Mouse (Mus musculus) MEL (cell line): ENCODE results near the gene Higd2a. TPM values are rescaled to one million over a fixed set of nuclear protein-coding genes. Genes with fewer than 3 reads are reported as not detected.

Source experiments
- DNase-seq: peaks from one replicate; pipeline ENCODE4 v3.0.0; 2011; ENCODE audit warnings: low read depth, low spot score
- H3K27ac ChIP-seq: 2 replicates; pipeline ENCODE4 v1.5.1; 2012; ENCODE audit warnings: low read depth, mild to moderate bottlenecking, control low read depth, low read length, moderate library complexity; ENCODE audit not compliant: control insufficient read depth
- H3K27me3 ChIP-seq, 2 experiments: fragments of 150-350 bp in 1 of 2; sonication (generic) in 1 of 2; 2 replicates each; pipeline ENCODE4 v1.6.1; 2012; ENCODE audit warnings: low read length in 2 of 2, mild to moderate bottlenecking in 2 of 2, improper control_type of control experiment in 1 of 2, moderate library complexity in 1 of 2; ENCODE audit not compliant: insufficient read depth in 2 of 2, control insufficient read depth in 1 of 2
- H3K36me3 ChIP-seq, 2 experiments: 2 replicates each; pipeline ENCODE4 v1.6.1; 2012 to 2014; ENCODE audit warnings: low read length in 2 of 2, improper control_type of control experiment in 1 of 2, inconsistent platforms in 1 of 2, mild to moderate bottlenecking in 1 of 2; ENCODE audit not compliant: insufficient read depth in 2 of 2, control insufficient read depth in 1 of 2
- H3K4me1 ChIP-seq, 2 experiments: fragments of 150-350 bp in 1 of 2; sonication (generic) in 1 of 2; 2 replicates each; pipeline ENCODE4 v1.6.1; 2012; ENCODE audit warnings: low read length in 2 of 2, improper control_type of control experiment in 1 of 2, mild to moderate bottlenecking in 1 of 2; ENCODE audit not compliant: insufficient read depth in 2 of 2, control insufficient read depth in 1 of 2
- H3K4me3 ChIP-seq, 2 experiments: fragments of 150-350 bp in 1 of 2; sonication (generic) in 1 of 2; 2 replicates each; pipeline ENCODE4 v1.5.1; 2012; ENCODE audit warnings: low read depth in 2 of 2, low read length in 2 of 2, mild to moderate bottlenecking in 2 of 2, moderate library complexity in 2 of 2, control low read depth in 1 of 2, improper control_type of control experiment in 1 of 2; ENCODE audit not compliant: control insufficient read depth in 1 of 2, insufficient read depth in 1 of 2
- H3K79me2 ChIP-seq: 2 replicates; pipeline ENCODE4 v1.6.1; 2012; ENCODE audit warnings: mild to moderate bottlenecking, low read length, moderate library complexity; ENCODE audit not compliant: control insufficient read depth, poor library complexity, insufficient read depth
- H3K9ac ChIP-seq: 2 replicates; pipeline ENCODE4 v1.6.1; 2012; ENCODE audit warnings: low read depth, mild to moderate bottlenecking, control low read depth, low read length, moderate library complexity; ENCODE audit not compliant: control insufficient read depth, poor library complexity, severe bottlenecking
- H3K9me3 ChIP-seq: fragments of 150-350 bp; sonication (generic); replicated peaks from 2 replicates; pipeline ENCODE4 v1.6.1; 2012; ENCODE audit warnings: mild to moderate bottlenecking, low read length, improper control_type of control experiment, moderate library complexity; ENCODE audit not compliant: insufficient read depth
- BHLHE40 ChIP-seq: IDR thresholded peaks from 2 replicates; pipeline ENCODE4 v1.6.1; 2012; ENCODE audit warnings: low read depth, mild to moderate bottlenecking, inconsistent platforms, low read length, improper control_type of control experiment, borderline replicate concordance
- CHD2 ChIP-seq: IDR thresholded peaks from 2 replicates; pipeline ENCODE4 v1.6.1; 2011; ENCODE audit warnings: low read length, improper control_type of control experiment
- E2F4 ChIP-seq: IDR thresholded peaks from 2 replicates; pipeline ENCODE4 v1.6.1; 2011; ENCODE audit warnings: low read depth, low read length, improper control_type of control experiment, borderline replicate concordance
- ELF1 ChIP-seq: IDR thresholded peaks from 2 replicates; pipeline ENCODE4 v1.6.1; 2014; ENCODE audit warnings: low read depth, mild to moderate bottlenecking, inconsistent platforms, low read length, improper control_type of control experiment, moderate library complexity
- EP300 ChIP-seq, 2 experiments: IDR thresholded peaks; 2 replicates each; pipeline ENCODE4 v1.6.1; 2011; ENCODE audit warnings: improper control_type of control experiment in 2 of 2, low read length in 2 of 2, low read depth in 1 of 2, mild to moderate bottlenecking in 1 of 2
- ETS1 ChIP-seq: IDR thresholded peaks from 2 replicates; pipeline ENCODE4 v1.6.1; 2012; ENCODE audit warnings: low read depth, mild to moderate bottlenecking, inconsistent platforms, low read length, improper control_type of control experiment, moderate library complexity
- GABPA ChIP-seq: IDR thresholded peaks from 2 replicates; pipeline ENCODE4 v1.6.1; 2012; ENCODE audit warnings: low read depth, mild to moderate bottlenecking, inconsistent platforms, low read length, improper control_type of control experiment, moderate library complexity
- JUND ChIP-seq: IDR thresholded peaks from 2 replicates; pipeline ENCODE4 v1.6.1; 2011; ENCODE audit warnings: low read depth, mild to moderate bottlenecking, improper control_type of control experiment, low read length
- MAX ChIP-seq: IDR thresholded peaks from 2 replicates; pipeline ENCODE4 v1.6.1; 2011; ENCODE audit warnings: low read length, improper control_type of control experiment
- MAZ ChIP-seq: IDR thresholded peaks from 2 replicates; pipeline ENCODE4 v1.6.1; 2012; ENCODE audit warnings: low read depth, mild to moderate bottlenecking, inconsistent platforms, low read length, improper control_type of control experiment
- MEF2A ChIP-seq: IDR thresholded peaks from 2 replicates; pipeline ENCODE4 v1.6.1; 2014; ENCODE audit warnings: low read depth, mild to moderate bottlenecking, inconsistent platforms, low read length, improper control_type of control experiment; ENCODE audit not compliant: poor library complexity, insufficient replicate concordance, severe bottlenecking; ENCODE audit errors: extremely low read depth
- MXI1 ChIP-seq: IDR thresholded peaks from 2 replicates; pipeline ENCODE4 v1.6.1; 2011; ENCODE audit warnings: mild to moderate bottlenecking, low read depth, low read length, improper control_type of control experiment
- MYB ChIP-seq: IDR thresholded peaks from 2 replicates; pipeline ENCODE4 v1.6.1; 2011; ENCODE audit warnings: mild to moderate bottlenecking, low read depth, low read length, improper control_type of control experiment
- MYC ChIP-seq: IDR thresholded peaks from 2 replicates; pipeline ENCODE4 v1.6.1; 2011; ENCODE audit warnings: low read depth, mild to moderate bottlenecking, low read length, improper control_type of control experiment, moderate library complexity
- NELFE ChIP-seq: IDR thresholded peaks from 2 replicates; pipeline ENCODE4 v1.6.1; 2011; ENCODE audit warnings: low read depth, low read length, improper control_type of control experiment
- NRF1 ChIP-seq: IDR thresholded peaks from 2 replicates; pipeline ENCODE4 v1.6.1; 2014; ENCODE audit warnings: low read depth, mild to moderate bottlenecking, inconsistent platforms, low read length, improper control_type of control experiment, moderate library complexity; ENCODE audit not compliant: poor library complexity, insufficient read depth, severe bottlenecking
- POLR2A ChIP-seq, 2 experiments: IDR thresholded peaks; 2 replicates each; pipeline ENCODE4 v1.6.1; 2011 to 2012; ENCODE audit warnings: low read length in 2 of 2, mild to moderate bottlenecking in 2 of 2, control low read depth in 1 of 2, improper control_type of control experiment in 1 of 2, low read depth in 1 of 2, moderate library complexity in 1 of 2; ENCODE audit not compliant: control insufficient read depth in 1 of 2, insufficient read depth in 1 of 2, poor library complexity in 1 of 2
- POLR2AphosphoS2 ChIP-seq: IDR thresholded peaks from 2 replicates; pipeline ENCODE4 v1.6.1; 2011; ENCODE audit warnings: low read length, improper control_type of control experiment
- POLR2AphosphoS5 ChIP-seq: IDR thresholded peaks from 2 replicates; pipeline ENCODE4 v1.6.1; 2012; ENCODE audit warnings: low read depth, borderline replicate concordance, mild to moderate bottlenecking, inconsistent platforms, low read length, moderate library complexity, mixed read lengths
- RAD21 ChIP-seq: IDR thresholded peaks from 2 replicates; pipeline ENCODE4 v1.6.1; 2011; ENCODE audit warnings: mild to moderate bottlenecking, low read depth, low read length, improper control_type of control experiment
- SMC3 ChIP-seq: IDR thresholded peaks from 2 replicates; pipeline ENCODE4 v1.6.1; 2011; ENCODE audit warnings: low read depth, low read length, improper control_type of control experiment
- TAL1 ChIP-seq: IDR thresholded peaks from 2 replicates; pipeline ENCODE4 v1.6.1; 2012; ENCODE audit warnings: mild to moderate bottlenecking, inconsistent platforms, low read length, moderate library complexity, mixed read lengths
- TBP ChIP-seq: IDR thresholded peaks from 2 replicates; pipeline ENCODE4 v1.8.0; 2011; ENCODE audit warnings: low read depth, low read length, improper control_type of control experiment
- UBTF ChIP-seq: IDR thresholded peaks from 2 replicates; pipeline ENCODE4 v1.6.1; 2012; ENCODE audit warnings: low read depth, mild to moderate bottlenecking, inconsistent platforms, low read length, improper control_type of control experiment, moderate library complexity, borderline replicate concordance; ENCODE audit not compliant: insufficient read depth
- USF1 ChIP-seq: IDR thresholded peaks from 2 replicates; pipeline ENCODE4 v1.6.1; 2014; ENCODE audit warnings: low read depth, mild to moderate bottlenecking, inconsistent platforms, low read length, improper control_type of control experiment, moderate library complexity
- USF2 ChIP-seq, 2 experiments: IDR thresholded peaks; 2 replicates each; pipeline ENCODE4 v1.6.1; 2011 to 2012; ENCODE audit warnings: improper control_type of control experiment in 2 of 2, low read length in 2 of 2, borderline replicate concordance in 1 of 2, inconsistent platforms in 1 of 2, low read depth in 1 of 2, mild to moderate bottlenecking in 1 of 2; ENCODE audit not compliant: insufficient read depth in 1 of 2
- ZC3H11A ChIP-seq: IDR thresholded peaks from 2 replicates; pipeline ENCODE4 v1.6.1; 2012; ENCODE audit warnings: low read depth, mild to moderate bottlenecking, inconsistent platforms, low read length, improper control_type of control experiment
- ZKSCAN1 ChIP-seq: IDR thresholded peaks from 2 replicates; pipeline ENCODE4 v1.6.1; 2012; ENCODE audit warnings: low read depth, mild to moderate bottlenecking, inconsistent platforms, low read length, improper control_type of control experiment, moderate library complexity
- ZNF384 ChIP-seq: IDR thresholded peaks from 2 replicates; pipeline ENCODE4 v1.6.1; 2012; ENCODE audit warnings: low read depth, mild to moderate bottlenecking, inconsistent platforms, low read length, improper control_type of control experiment
- polyA plus RNA-seq, 2 experiments: library from polyadenylated mRNA; stranded (reverse) in 1 of 2; unstranded in 1 of 2; fragments of >175 nt in 1 of 2; fragments of >200 nt in 1 of 2; gene quantifications; 2 replicates each; pipeline versions ENCODE4 v1.2.1 to v1.2.4; 2012; ENCODE audit warnings: low replicate concordance in 2 of 2, low read depth in 1 of 2; ENCODE audit not compliant: insufficient read length in 2 of 2, insufficient read depth in 1 of 2, missing spikeins in 1 of 2
- total RNA-seq: library from RNA; depleted of rRNA; stranded (reverse); fragments of 300-350 nt; gene quantifications from 2 replicates; pipeline ENCODE4 v1.2.3, GENCODE M21; 2012

Gene Higd2a
- total and polyA plus RNA-seq, 3 experiments, result 54.0 to 131 TPM; not detected in 1

DNA sequence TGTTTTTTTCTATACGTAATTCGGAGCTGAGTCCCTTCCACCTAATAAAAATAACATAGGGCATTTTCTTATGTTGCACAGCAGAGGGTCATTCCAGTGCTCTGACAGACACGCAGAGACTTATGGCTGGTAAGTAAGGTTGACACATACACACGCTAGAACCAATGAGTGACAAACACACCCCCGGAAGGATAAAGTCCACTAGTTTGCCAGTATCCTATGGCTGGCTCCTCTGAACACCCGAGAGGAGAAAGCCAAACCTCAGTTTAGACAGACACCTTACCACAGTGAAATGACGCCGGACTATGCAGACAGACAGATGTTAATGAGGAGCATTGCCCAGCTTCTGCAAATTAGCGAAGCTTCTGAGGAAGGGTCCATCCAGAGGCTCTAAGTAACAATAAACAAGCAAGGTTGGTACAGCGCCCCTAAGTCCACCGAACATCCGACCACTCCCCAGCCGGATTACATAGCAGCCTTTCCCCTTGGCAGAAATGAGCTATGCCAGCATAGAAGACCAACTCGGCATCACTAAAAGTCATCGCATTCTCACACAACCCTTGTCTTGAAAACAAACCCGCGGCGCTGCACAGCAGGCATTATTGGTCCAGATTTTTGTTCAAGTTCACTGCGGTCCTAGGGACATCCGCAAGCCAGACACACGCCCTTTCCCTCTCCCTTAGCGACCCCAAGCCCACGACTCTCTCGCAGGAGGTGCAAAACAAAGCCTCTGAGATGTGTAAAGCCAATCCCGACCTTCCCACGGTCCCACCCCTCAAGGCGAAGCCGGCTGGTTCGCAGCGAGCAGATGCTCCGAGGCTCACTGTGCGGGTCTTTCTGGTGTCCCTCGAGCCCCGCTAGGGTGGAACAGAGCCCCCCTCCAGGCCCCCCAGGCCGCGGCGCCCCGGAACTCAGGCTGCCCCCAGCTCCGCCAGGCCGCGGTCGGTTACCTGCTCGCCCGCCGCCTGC is 25.5 kb upstream of the Higd2a start:
- Histone ChIP-seq H3K9ac (peak overlapping the region; percentile 89), H3K27ac (no peak overlapping the region), H3K4me1 (peaks cover 0 to 13% of the 10 kb centered on the region in 2 experiments; a peak in 2 of 4 replicates), H3K79me2 (peaks cover 22% of the 10 kb centered on the region), H3K4me3 (peak overlapping the region; percentile 61 to 73), H3K36me3 (peaks cover 0 to 11% of the 10 kb centered on the region in 2 experiments; a peak in 3 of 4 replicates), H3K9me3 (no peaks in the 10 kb centered on the region)
- peak; percentile 42 for DNase-seq
- TF ChIP-seq TBP (no peak), ZC3H11A (no peak), SMC3 (no peak), POLR2AphosphoS2 (no peak), NRF1 (no peak), GABPA (no peak), POLR2AphosphoS5 (no peak), TAL1 (no peak), MYC (no peak), MAX (no peak), ETS1 (no peak)
- TF ChIP-seq, all 39 proteins: peak for 0
- no peaks in the 10 kb centered on the region for H3K27me3 ChIP-seq

DNA sequence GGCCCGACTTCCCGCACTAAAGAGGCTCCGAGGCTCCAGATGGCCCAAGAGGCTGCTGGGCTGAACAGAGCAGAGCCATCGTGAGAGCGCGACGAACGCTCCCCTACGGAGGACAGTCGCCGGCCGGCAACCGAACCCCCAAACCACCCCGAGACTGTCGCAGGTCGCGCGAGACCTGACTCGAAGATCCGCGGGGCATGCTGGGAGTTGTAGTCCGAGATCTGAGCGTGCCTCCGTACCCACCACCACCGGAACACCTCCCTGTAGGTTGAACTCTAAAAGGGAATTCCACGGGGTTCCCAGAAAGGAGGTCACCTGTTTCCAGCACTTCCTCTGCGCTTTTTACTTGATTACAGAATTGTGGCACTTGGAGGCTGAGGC is 24.8 kb upstream of the Higd2a start, which contains the start of gene 4833439L19Rik:
4833439L19Rik (minus strand) TSS at position 235 of the 381 bp plus-strand sequence.
- DNase-seq, result peak; percentile 95
- Histone ChIP-seq H3K9ac (peak within 1 kb of the TSS; percentile 89), H3K27me3 (no peaks in the 10 kb centered on the region), H3K36me3 (peaks cover 0 to 11% of the 10 kb centered on the region in 2 experiments; a peak in 2 of 4 replicates), H3K79me2 (peaks cover 21% of the 10 kb centered on the region), H3K9me3 (no peaks in the 10 kb centered on the region), H3K4me3 (peak within 1 kb of the TSS; percentile 61 to 73), H3K27ac (peak within 1 kb of the TSS; percentile 71), H3K4me1 (peaks cover 0 to 13% of the 10 kb centered on the region in 2 experiments; a peak in 2 of 4 replicates)
- TF ChIP-seq USF2 (IDR thresholded peaks at IDR 0.05; ENCODE audit: borderline replicate concordance in 1 of 2, insufficient read depth in 1 of 2, low read depth in 1 of 2, low read length in 2 of 2) (no peak), ELF1 (0 out of 2 replicates have a peak, but pooled peaks have one; percentile 52), UBTF (no peak), MAZ (peak; percentile 84), CHD2 (peak; percentile 99), MEF2A (no peak), ZKSCAN1 (no peak), MYB (no peak), BHLHE40 (no peak), RAD21 (no peak), ETS1 (no peak), USF1 (no peak), E2F4 (no peak), ZNF384 (no peak), MXI1 (peak; percentile 59), JUND (no peak), TAL1 (no peak), EP300 (IDR thresholded peaks at IDR 0.05; ENCODE audit: low read depth in 1 of 2, low read length in 2 of 2) (no peak), GABPA (no peak), POLR2A (IDR thresholded peaks at IDR 0.05; ENCODE audit: control insufficient read depth in 1 of 2, insufficient read depth in 1 of 2, low read depth in 1 of 2, low read length in 2 of 2, poor library complexity in 1 of 2) (peak; percentile 91 to 97), NELFE (peak; percentile 92), MYC (no peak)
